Mouse (Mus musculus): Measurements from ENCODE around the gene Mesd.

Gene Mesd

DNA sequence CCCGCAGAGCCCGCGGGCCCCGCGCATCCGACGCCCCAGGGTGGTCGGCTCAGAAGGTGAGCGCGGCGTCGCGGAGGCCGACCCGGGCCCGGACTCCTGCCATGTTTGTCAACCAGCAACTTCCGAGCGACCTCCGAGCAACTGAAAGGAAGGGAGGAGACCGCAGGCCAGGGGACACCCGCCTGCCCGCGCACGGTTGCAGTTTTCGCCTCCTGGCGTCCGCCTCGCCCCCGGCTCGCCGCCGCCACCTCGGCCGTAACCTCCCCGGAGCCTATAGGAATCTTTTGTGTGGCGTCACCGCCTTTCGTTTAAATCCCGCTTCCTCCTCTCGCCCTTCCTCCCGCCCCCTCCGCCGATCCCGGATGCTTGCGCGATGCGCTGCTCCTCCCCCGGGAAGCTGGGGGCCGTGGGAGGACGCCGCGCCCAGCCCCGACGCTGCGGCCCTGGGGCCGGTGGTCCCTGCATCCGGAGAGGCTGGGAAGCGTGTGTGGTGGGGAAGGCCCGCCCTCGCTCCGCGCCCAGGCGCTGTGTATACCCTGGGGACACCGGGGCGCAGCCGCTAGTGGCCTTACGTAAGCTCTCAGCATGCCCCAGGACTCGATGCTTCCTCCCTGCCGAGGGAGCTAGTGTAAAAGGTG, at the start of gene Mesd, which contains the start of gene Tlnrd1:
Mesd (plus strand) TSS at position 446 of the 638 bp plus-strand sequence.
Tlnrd1 (minus strand) TSS at position 285 of the 638 bp plus-strand sequence.
- peak; percentile 87 to 88 for DNase-seq (ENCODE audit: low spot score in 2 of 2)

DNA sequence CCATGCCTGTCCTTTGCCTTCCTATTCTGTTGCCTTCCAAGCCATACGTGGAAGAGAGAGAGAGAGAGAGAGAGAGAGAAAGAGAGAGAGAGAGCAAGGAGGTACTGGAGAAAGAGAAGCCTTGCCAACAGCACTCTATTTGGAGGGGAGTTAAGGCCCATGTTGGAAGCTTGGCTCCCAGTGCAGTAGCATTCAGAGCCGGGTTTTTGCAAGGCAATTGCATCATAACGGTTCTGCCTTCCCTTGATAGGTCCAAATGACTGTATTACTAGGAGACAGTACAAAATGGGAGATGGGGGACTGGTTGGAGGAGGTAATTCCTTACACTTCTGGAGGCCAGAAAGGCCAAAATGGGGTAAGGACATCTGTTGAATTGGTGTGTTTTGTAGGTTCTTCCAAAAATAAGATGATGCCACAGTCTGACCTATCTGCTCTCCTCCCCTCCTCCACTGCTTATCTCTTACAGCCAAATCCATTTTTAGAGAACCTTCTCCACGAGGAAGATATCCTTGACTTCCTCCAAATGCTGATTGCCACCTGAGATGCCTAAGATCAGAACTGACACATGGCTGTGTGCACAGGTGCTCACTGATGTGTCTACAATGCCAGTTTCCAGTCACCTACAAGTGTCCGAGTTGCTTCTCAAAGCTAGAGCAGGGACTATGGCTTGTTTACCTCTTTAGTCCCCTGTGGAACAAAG, 45.6 kb upstream of the Mesd start:
- DNase-seq (ENCODE audit: low spot score in 2 of 2) = no peak

DNA sequence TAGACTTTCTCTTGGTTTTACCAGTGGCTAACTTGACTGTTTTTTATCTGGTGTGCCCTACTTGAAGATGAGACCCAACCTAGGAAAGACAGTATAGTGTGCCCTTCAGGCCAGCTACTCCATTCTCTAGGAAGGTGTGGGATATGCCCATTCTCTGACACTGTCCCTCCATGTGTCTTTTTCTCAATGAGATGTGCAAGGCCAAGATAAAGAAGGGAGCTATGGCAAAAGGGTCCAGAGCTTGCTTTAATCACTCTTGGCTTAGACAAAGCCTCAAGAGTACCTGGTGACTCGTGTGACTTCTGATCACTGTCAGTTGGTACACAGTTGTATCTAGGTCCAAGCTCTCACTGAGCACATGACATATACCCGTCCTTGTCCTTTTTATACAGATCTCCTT, 44.2 kb upstream of the Mesd start:
- no peak for DNase-seq (ENCODE audit: low spot score in 2 of 2)

DNA sequence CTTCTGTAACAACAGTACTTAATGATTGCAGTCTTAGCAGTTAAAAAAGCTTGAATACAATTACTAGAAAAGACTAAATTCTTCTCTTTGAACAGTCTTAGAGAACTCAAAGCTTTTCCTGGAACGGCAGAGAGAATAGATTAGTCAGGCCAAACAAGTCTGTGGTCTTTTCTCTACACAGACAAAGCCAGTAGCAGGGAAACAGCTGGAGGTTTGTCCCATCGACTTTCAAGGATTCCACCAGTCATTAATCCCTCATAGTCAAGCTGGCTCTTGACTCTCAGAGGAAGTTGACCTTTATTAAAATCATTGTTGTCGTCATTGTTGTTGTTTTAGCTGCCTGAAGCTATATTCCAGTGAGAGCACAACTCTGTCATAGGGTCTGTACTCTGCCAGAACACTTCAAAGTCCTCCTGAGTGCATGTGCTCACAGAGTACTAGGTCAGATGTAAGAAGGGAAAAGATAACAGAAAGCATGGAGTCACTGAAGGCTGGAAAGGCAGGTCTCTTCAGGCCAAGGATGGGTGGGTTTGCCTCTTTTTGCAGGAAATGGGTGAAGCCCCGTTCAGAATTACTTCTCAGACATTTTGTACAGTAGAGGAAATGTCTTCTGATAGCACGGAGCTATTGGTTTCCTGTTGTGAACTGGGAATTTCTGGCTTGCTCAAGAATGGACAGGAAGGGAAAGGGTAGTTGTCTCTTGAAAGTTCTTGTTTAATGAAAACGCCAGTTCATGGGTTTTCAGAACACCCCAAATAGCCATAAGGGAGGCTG, 41.6 kb upstream of the Mesd start:
- no peak for DNase-seq (ENCODE audit: low spot score in 2 of 2)

- DNase-seq (ENCODE audit: low spot score in 2 of 2) = no peak
Observed at GRCm38 (mm10) chr7:83844807-83845206, 39.5 kb upstream of the Mesd start.

DNA sequence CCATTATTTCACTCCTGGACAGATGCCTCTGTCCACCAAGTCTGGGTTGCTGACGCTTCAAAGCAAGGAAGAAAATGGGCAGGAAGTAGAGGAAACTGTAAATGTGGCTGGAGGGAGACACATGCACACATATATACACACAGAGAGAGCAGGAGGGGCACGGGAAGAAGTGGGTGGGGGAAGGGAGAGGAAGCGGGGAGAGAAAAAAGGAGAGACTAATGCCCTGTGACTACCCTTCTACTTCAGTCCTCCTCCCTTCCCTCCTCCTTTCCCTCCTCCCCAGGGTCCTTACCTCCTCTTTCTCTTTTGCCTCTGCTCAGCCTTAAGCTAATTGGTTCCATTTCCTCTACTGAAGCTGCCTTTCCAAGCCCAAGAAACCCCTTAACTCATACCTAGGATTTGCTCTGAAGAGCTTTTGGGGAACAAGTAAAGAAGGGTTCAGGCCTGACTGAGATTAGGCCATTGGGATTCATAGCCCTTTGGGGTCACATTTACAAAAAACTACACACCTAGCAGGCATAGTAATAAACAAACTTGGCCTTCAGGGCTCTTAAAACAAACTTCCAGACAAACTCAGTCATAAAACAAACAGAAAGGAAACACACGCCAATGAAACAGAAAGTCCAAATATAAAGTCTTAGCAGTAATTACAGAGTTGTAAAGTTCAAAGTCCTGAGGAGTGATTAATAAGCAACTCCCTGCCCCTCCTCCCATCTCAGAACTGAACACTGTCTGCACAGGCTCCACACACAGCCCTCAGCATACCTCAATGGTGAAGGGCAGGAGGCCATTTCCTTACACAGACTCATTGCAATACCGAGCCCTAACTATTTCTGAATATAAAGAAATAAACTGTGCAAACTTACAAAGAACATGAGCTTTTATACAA, 36.8 kb upstream of the Mesd start:
- no peak for DNase-seq (ENCODE audit: low spot score in 2 of 2)

- no peak for DNase-seq (ENCODE audit: low spot score in 2 of 2)
Observed at GRCm38 (mm10) chr7:83851569-83852380, 32.5 kb upstream of the Mesd start.

- no peak for DNase-seq (ENCODE audit: low spot score in 2 of 2)
Observed at GRCm38 (mm10) chr7:83852381-83853380, 31.6 kb upstream of the Mesd start.

DNA sequence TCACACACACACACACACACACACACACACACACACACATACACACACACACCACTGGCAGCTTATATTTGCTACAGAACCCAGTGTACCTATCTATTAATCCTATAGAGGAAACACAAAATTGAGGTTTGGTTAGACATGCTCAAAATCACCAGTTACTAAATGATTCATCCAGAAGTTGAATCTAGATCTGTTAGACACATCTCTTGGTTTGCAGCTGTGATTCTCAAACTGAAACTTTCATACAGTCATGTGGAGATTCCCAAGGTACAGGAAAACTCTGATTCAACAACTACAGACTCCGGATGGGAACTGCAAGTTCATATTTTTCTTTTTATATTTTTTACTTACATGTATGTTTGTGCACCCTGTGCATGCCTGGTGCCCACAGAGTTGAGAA, 29.1 kb upstream of the Mesd start:
- DNase-seq (ENCODE audit: low spot score in 2 of 2) = no peak

DNA sequence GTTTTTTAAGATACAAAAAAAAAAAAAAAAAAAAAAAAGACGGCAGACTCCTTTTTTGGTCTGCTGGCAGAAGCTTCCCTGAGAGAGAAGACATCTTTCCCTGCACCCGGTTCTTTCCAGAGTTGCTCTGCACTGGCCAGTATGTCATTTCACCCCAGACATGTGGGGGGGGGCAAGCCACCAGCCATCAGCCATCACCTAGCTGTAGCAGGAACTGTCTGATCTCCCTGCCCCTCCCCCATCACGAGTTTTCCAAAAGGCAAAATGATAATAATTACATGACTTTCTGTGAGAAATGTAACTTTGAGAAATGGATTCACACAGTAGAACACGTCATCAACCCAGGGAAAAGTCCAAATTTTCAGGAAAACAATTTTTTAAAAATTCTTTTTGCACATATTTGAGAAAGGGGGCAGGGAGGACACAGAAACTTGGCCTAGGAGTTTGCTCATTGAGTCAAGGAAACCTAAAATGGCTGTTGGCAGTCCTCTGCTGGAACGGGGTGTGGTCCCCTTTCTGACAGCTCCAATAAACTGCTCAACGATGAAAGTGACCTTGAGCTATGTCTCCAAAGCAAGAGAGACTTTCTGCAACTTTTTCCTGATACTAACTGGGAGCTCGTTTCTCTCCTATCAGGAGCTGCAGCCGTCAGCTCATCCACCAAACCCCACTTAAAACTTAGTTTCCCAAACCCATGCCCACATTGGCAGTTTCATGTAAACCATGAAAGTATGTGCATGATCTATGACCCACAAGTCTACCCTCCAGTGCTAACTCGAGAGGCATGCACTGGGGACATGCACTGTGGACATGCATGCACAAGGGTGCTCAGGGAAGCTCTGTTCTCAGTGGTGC, 27.7 kb upstream of the Mesd start:
- DNase-seq (ENCODE audit: low spot score in 2 of 2) = no peak

DNA sequence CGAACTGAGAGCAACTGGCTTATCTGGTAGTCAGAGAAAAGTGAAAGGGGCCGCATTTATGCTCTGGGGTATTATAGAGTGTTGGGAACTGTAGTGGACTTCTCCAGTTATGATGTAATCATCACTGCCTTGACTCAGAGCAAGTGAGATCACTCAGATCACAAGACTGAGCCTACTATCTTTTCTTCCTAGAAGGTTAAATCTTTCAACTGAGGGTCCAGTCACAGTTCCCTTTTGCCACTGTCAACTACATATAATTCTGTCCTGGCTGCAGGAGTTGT, 27.1 kb upstream of the Mesd start:
- no peak for DNase-seq (ENCODE audit: low spot score in 2 of 2)

DNA sequence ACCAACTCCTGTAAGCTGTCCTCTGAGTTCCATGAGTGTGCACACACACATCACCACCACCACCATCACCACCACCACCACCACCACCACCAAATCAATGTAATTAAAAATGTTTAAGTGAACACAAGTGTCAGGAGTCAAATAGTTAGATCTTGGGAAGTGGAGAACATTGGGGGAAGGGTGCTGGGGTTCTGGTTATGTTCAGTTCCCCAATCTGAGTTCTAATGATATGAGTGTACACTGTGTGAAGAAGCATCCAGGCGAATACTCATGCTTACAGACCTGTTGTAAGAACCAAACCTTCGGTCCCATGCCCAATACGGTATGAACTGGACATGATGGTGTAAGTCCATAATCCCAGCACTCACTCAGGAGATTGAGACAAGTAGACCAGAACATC, 26.3 kb upstream of the Mesd start:
- no peak for DNase-seq (ENCODE audit: low spot score in 2 of 2)

GRCm38 (mm10) chr7:83859378-83860083, 24.7 kb upstream of the Mesd start:
- DNase-seq (ENCODE audit: low spot score in 2 of 2) = no peak

DNA sequence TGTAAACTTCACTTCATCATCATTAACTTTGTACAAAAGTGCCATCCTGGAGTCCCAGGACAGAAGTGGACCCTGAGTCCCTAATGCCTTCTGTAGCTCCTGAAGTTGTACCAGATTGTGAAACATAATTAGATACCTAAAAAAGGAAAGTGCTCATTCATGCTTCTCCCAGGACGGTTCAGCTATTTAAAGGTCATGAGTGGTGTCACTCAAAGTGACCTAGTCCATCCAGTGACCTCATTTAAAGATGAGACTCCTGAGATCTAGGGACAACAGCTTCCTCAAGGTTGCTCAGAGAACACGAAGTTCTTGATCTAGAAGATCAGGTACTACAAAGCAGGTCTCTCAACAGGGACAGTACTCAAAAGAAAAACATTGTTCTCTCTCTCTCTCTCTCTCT, 20.7 kb upstream of the Mesd start:
- no peak for DNase-seq (ENCODE audit: low spot score in 2 of 2)

GRCm38 (mm10) chr7:83868200-83868599, 16.1 kb upstream of the Mesd start:
- no peak for DNase-seq (ENCODE audit: low spot score in 2 of 2)

DNA sequence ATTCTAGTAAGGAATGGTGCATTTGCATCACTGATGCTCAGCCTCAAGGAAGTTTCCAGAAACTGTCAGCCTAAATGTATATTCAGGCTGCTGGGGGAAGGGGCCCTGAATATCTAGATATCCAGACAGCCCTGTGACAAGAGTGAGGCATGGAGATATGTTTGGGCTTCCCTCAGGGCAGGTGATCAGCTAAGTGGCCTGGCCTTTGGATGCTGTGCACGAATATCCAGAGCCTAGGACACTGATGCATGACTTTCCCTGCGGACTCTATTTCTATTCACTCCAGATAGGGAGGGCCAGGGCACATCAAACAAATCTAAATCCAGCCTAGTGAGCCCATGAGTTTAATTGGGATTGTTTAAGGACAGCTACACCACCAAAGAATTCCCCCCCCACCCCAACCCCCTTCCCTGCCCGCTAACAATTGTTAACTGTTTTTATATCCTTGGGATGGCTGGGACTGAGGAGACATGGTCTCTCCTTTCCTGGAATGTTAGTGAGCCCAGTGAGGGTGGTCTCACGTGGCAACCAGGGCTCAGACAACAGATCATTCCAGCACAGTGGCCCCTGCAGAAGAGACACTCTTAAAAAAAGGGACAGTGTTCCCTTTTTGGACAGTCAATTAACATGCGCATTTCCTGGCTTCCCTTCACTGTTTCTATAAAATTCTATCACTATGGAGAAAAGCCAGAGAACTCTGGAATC, 14.3 kb upstream of the Mesd start:
- DNase-seq (ENCODE audit: low spot score in 2 of 2) = no peak

DNA sequence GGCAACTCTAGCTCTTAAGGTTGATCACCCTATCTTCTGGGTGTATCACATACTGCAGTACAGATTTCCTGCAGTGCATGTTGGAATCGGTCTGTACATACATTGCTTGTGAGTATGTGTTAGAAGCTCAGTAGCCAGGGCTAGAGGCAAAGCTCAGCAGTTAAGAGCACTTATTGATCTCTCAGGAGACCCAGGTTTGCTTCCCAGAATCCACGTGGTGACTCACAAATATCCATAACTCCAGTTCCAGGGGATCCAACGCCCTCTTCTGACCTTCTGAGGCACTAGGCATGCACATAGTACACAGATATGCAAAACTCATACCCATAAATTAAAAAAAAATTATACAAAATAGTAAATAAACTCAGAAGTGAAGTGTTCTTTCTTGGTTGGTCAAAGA, 7.2 kb upstream of the Mesd start:
- no peak for DNase-seq (ENCODE audit: low spot score in 2 of 2)

All from frontal cortex, postnatal 14 days (tissue).